Mouse (Mus musculus): ENCODE measurements at regions not wholly inside any gene's neighbourhood (a gene's known extent, or its start where the extent isn't known, plus 50 kb on each side); places are given as distances from the start of the nearest gene placed in this dataset.

DNA sequence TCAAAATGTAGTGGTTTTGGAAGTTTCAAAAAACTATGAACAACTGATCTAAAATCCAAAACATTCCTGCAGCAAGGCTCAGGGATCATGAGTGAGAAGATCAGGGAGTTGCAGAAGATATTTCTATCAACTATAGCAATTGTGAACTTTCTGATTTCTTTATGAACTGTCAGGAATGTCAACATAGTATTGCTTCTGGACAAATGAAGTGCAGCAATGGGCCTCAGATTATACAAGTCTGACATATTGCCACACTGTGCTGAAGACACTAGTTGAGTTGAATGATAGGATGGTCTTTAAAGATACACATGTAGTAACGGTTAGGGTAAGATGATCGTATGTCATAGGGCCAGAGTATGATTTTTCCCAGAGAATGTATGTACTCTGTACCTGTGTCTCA is 290.4 kb upstream of the Meox2 start:
- TF ChIP-seq POLR2A (IDR thresholded peaks at IDR 0.05; ENCODE audit: borderline replicate concordance, extremely low read depth, low read depth, low read length) (no peak), CTCF (IDR thresholded peaks at IDR 0.05; ENCODE audit: insufficient read depth, low read length) (no peak)

Measured in lung, adult 2 months (tissue).